Mouse (Mus musculus): ENCODE results near the gene Chst5.

Gene Chst5

GRCm38 (mm10) chr8:111929648-111930344, 19.5 kb upstream of the Chst5 start:
- DNase-seq (ENCODE audit: low spot score) = no peak

GRCm38 (mm10) chr8:111924976-111925375, 14.7 kb upstream of the Chst5 start:
- DNase-seq (ENCODE audit: low spot score) = no peak

- peak; percentile 77 for DNase-seq (ENCODE audit: low spot score)
These were observed 13.1 kb upstream of the Chst5 start for GRCm38 (mm10) chr8:111923383-111923804.

DNA sequence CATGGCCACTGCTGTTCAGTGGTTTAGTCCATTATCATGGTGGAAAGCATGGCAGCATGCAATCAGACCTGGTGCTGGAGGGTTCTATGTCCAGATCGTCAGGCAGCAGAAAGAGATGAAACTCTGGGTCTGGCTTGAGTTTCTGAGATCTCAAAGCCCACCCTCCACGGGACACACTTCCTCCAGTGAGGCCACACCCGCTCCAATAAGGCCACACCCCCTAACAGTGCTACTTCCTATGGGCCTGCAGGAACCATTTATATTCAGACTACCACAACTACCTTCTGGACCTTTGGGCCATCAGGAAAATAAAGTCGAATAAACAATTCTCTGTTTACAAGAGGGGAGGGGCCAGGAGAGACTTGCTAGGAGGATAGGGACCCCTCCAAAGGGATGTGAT, 10.7 kb upstream of the Chst5 start:
- no peak for DNase-seq (ENCODE audit: low spot score)

DNA sequence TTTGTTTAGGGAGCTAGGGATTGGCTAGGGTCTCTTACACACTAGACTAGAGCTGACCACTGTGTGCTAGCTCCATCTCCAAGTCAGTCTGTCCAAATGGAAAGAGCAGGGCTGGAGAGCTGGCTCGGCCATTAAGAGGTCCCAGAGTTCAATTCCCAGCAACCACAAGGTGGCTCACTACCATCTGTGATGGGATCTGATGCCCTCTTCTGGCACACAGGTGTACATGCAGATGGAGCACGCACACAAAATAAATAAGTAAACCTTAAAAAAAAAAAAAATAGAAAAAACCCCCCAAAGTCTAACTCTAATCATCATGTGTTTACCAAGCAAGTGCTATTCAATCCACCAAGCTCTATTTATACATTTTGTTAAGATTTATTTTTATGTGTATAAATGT, 9.4 kb upstream of the Chst5 start:
- no peak for DNase-seq (ENCODE audit: low spot score)

DNA sequence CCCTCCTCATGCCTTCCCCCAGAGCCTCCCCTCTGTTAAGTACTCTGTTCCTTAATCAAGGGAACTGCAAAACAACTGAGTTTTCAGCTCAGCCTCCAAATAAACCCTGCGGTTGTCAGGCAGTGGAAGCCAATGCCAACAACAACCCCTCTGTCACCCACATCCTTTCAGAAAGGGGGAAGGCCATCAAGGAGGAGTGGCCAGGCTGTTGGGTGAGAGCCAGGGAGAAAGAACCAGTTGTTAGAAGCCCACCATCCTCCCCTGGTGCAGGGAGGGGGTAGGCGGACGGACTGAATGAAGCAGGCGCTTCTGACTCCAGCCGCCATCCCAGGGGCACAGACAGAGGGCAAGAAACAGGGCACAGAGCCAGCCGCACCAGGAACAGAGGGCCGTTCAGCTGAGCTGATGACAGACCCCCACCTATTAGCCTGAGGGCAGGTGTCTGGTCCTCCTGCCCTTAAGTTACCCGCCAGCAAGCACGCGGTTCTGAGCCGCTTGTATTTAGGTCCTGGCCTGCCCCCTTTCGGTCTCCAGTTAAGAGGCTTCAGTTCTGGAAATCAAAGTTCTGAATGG, 2.7 kb upstream of the Chst5 start:
- DNase-seq (ENCODE audit: low spot score) = no peak

- no peak for DNase-seq (ENCODE audit: low spot score)
These were observed 1.3 kb upstream of the Chst5 start for GRCm38 (mm10) chr8:111911572-111911971.

DNA sequence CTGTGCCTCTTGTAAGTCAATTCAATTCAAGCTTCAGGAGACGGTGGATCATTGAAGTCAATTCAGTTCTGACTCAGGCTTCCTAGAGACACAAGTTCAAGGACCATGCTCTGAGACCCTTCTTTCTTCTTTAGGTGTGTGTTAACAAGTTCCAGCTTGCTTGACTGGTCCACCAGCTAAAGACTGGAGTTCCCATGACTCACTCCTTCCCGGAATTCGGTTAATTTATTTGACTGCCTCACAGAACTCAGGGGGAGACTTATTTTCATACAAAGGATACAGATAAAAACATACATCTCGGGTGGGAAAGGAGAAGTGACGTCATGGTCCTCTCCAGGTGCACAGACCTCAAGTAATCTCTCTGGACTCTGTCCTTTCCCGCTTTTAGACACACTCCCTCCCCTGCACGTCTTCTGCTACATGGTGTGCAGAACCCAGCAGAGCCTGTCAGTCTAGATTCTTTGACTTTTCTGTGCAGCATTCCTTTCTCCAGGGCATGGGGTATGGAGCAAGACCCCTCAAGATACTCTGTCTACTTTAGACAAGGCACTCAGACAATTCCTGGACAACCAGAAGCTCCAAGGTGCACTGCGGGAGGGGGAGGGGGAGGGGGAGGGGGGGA, 4.6 kb downstream of the Chst5 start:
- no peak for DNase-seq (ENCODE audit: low spot score)

DNA sequence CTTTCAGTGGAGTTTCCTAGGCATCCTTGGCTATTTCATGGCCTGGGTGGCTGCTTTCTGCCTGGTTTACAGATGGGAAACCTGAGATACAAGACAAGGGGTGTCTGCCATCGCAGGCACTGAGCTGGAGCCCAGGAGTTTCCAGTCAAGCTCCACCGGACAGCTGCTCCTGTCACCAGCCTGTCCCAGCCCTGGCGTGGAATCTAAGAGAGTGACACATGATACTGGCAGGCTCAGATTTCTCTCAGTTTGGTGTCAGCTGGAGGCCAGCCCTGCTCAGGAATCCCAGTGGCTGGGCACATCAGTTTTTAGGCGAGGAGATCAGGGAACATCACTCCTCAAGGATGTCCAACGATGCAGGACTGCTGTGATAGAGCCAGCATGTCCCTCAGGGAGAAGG, 8.2 kb downstream of the Chst5 start:
- no peak for DNase-seq (ENCODE audit: low spot score)

DNA sequence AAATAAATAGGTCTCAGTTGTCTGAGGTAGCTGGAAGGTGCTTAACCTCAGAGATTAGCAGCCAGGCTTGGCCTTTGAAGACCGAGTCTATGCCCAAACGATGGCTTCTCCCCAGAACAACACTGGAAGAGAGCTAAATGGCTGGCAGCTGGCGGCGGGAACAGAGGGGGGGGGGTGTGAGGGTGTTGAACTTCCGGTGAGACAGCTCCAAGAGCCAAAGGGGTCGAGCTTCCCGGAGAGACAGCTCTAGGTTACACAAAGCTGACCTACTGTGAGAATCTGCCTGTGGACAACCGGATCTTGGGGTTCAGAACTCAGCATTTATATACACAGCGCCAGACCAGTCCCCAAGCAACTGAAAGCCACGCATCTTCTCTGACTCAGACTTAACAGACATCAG, 11.7 kb downstream of the Chst5 start:
- DNase-seq (ENCODE audit: low spot score) = no peak

GRCm38 (mm10) chr8:111894955-111895354, 15.3 kb downstream of the Chst5 start:
- DNase-seq (ENCODE audit: low spot score) = no peak

GRCm38 (mm10) chr8:111892615-111893014, 17.6 kb downstream of the Chst5 start:
- no peak for DNase-seq (ENCODE audit: low spot score)

- no peak for DNase-seq (ENCODE audit: low spot score)
These were observed 18.3 kb downstream of the Chst5 start for GRCm38 (mm10) chr8:111891983-111892382.

- no peak for DNase-seq (ENCODE audit: low spot score)
These were observed 19.3 kb downstream of the Chst5 start for GRCm38 (mm10) chr8:111890911-111891303.

DNA sequence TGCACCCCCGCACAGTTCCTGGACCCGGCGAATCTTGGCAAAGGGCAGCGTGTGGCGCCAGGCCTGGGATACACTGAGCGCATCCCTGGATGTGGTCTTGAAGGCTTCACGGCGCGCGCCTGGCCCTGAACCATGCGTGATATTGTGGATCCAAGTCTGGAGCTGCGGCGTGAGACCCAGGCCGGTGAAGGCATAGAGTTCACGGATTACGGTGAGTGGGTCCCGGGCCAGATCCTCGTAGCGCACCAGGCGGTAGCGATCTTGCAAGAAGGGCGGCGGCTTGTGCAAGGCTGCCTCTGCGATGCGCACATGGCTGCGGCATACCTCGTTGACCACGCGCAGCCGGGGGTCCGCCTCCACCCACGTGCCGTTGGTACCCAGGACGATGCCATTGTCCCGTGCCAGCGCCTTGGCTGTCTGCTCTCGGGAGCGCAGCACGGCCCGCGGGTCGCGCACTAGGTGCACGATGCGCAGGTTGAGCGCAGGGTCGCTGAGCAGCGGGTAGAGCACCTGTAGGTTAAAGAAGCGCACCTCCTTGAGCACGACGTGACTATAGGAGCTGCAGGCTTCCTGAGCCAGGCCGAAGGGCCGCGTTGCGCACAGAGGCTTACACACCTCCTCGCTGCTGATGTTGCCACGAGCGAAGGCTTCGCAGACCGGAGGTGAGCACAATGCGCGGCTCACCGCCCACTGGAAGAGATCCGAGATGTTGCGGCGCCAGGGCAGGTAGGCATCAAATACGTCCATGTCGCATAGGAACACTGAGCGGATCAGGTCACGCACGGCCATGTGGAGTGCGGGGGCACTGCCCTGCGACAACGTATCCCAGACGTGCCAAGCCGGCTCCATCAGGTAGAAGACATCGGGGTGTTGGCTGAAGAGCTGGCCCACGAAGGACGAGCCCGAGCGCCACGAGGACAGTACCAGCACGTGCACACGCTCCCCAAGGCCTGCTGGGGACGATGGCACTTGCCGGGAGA, 20.0 kb downstream of the Chst5 start:
- no peak for DNase-seq (ENCODE audit: low spot score)

DNA sequence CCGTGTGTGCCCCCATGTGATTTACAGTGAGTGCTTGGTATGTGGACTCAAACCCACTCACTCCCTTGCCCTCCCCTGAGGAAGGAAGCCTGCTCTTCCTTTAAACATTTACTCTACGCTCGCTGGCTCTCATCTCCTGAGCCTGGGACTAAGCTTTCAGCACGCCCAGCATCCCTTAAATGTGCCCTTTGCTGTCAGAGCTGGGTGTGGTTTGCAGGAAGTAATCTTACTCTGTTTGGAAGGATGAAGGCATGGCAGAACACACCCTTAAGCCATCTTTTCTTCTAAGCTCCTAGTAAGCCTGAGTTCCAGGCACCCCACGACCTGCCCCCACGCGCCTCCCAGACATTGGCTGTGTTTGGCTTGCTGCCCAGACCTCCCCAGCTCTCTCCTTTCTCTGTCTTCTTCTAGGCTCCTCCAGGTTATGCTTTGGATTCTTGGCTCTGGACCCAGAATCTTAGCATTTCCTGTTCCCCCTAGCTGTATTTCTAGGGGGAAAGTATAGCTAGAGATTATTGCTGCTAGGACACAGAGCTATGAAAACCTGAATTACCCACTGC, 22.1 kb downstream of the Chst5 start:
- no peak for DNase-seq (ENCODE audit: low spot score)

GRCm38 (mm10) chr8:111887479-111887878, 22.8 kb downstream of the Chst5 start:
- no peak for DNase-seq (ENCODE audit: low spot score)

GRCm38 (mm10) chr8:111883615-111884014, 26.6 kb downstream of the Chst5 start:
- peak; percentile 34 for DNase-seq (ENCODE audit: low spot score)

GRCm38 (mm10) chr8:111881591-111881990, 28.7 kb downstream of the Chst5 start:
- peak; percentile 50 for DNase-seq (ENCODE audit: low spot score)

GRCm38 (mm10) chr8:111877711-111878110, 32.5 kb downstream of the Chst5 start:
- no peak for DNase-seq (ENCODE audit: low spot score)

DNA sequence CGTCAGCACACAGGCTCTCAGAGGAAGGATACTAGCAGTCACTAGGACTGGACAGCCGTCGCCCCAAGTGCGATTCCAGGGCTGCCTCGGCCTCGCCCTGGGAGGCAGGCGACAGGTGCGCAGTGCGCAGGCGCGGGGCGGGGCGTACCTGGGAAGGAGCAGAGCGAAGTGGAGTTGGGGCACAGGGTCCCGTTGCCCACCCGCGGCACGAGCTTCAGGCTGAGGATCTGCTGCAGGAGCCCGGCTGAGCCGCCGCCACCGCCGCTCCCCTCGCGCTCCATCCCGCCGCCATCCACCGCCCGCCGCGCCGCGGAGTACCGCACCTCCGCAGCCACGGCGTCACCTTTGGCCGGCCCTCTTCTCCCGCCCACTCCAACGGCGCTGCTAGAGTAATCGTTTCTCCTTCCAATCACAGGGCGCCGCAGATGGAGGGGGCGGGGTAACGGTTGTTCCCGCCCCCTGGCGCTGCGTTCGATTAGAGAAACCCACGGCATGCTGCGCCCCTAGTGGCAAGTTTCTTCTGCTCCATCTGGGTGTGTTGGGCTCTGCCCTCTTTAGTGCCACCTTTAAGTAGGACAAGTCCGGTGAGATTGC, 33.8 kb downstream of the Chst5 start, which contains the start of gene Tmem170:
Gene Tmem170, minus strand, starts transcription at position 396 of the 594 bp plus-strand sequence.
- DNase-seq (ENCODE audit: low spot score) = peak; percentile 98
